In the genomic region with DNA sequence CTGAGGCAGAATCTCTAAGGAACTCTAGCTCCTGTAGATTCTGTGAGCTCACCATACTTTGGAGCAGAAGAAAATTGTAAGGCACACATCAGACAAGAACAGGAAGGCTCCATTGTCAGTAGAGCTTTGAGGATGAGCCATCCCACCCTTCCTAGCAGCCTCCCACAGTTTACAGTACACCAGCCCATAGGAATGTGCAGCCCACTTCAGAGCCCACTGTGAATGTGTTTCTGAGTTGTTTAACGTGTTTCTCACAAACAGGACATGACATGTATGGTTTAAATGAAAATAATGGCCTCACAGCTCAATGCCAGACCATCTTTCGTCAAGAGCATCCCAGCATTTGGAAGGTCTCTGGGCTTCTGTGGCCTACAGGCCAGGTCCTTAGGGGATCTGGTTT, we compare ENCODE assay signal across 23 mouse cellular contexts.
"Had no signal": no experiment of that assay in that cellular context is flagged by ENCODE, and none has a peak within 500 bp of the region (broad histone marks: within the 10 kb centered on the region; RNA-seq: fewer than 3 reads in every experiment).

No protein-coding gene starts in this region.

- H3K9me3 ChIP-seq: kidney, embryonic 15.5 days; limb, embryonic 10.5 days; limb, embryonic 13.5 days; liver, embryonic 12.5 days; liver, embryonic 15.5 days; midbrain, embryonic 12.5 days; midbrain, embryonic 15.5 days; neural tube, embryonic 12.5 days; neural tube, embryonic 15.5 days had no signal

- H3K27me3 ChIP-seq: kidney, embryonic 15.5 days; limb, embryonic 13.5 days; liver, embryonic 12.5 days; liver, embryonic 15.5 days; neural tube, embryonic 12.5 days; neural tube, embryonic 15.5 days had no signal

- ATAC-seq: hindbrain, embryonic 16.5 days; liver, embryonic 12.5 days; midbrain, embryonic 15.5 days had no signal

- H3K4me2 ChIP-seq: kidney, embryonic 15.5 days; limb, embryonic 13.5 days; liver, embryonic 12.5 days; liver, embryonic 15.5 days; midbrain, embryonic 12.5 days; midbrain, embryonic 15.5 days; neural tube, embryonic 12.5 days; neural tube, embryonic 15.5 days had no signal

- H3K27ac ChIP-seq: kidney, embryonic 15.5 days; layer of hippocampus, adult 2 months; limb, embryonic 10.5 days; limb, embryonic 13.5 days; liver, embryonic 12.5 days; liver, embryonic 15.5 days; macrophage; midbrain, embryonic 12.5 days; midbrain, embryonic 15.5 days; neural tube, embryonic 12.5 days; neural tube, embryonic 15.5 days; stomach, postnatal 0 days had no signal

- H3K36me3 ChIP-seq: kidney, embryonic 15.5 days; limb, embryonic 10.5 days; limb, embryonic 13.5 days; liver, embryonic 12.5 days; liver, embryonic 15.5 days; midbrain, embryonic 12.5 days; midbrain, embryonic 15.5 days; neural tube, embryonic 12.5 days; neural tube, embryonic 15.5 days had no signal

- H3K9ac ChIP-seq: kidney, embryonic 15.5 days; limb, embryonic 13.5 days; liver, embryonic 12.5 days; liver, embryonic 15.5 days; midbrain, embryonic 12.5 days; midbrain, embryonic 15.5 days; neural tube, embryonic 12.5 days; neural tube, embryonic 15.5 days had no signal

- H3K4me3 ChIP-seq: kidney, embryonic 15.5 days; layer of hippocampus, adult 2 months; limb, embryonic 10.5 days; limb, embryonic 13.5 days; liver, embryonic 12.5 days; liver, embryonic 15.5 days; midbrain, embryonic 12.5 days; midbrain, embryonic 15.5 days; neural tube, embryonic 12.5 days; neural tube, embryonic 15.5 days had no signal

- H3K4me1 ChIP-seq: liver, embryonic 12.5 days; liver, embryonic 15.5 days; midbrain, embryonic 12.5 days; midbrain, embryonic 15.5 days; neural tube, embryonic 12.5 days; neural tube, embryonic 15.5 days had no signal

- DNase-seq: kidney, adult 2 months; kidney, postnatal 14 days; layer of hippocampus, adult 9-11 months; liver; right cerebral cortex, adult 18-20 months; right cerebral cortex, postnatal 14 days; right cerebral cortex, postnatal 4 days; thymus, adult 2 months; thymus, postnatal 14 days; thymus, postnatal 4 days had no signal
